Mouse (Mus musculus) spleen, adult 12 weeks (tissue): ENCODE measurements at regions not wholly inside any gene's neighbourhood (a gene's known extent, or its start where the extent isn't known, plus 50 kb on each side); places are given as distances from the start of the nearest gene placed in this dataset.

Experiments used
- DNase-seq: peaks from one replicate; pipeline ENCODE4 v3.0.0; 2022; ENCODE audit warnings: low spot score

GRCm38 (mm10) chr12:106480281-106481060 lies 470.4 kb downstream of the Vrk1 start:
- DNase-seq = no peak

GRCm38 (mm10) chr12:106501622-106502327 lies 491.7 kb downstream of the Vrk1 start:
- no peak for DNase-seq

GRCm38 (mm10) chr12:106504285-106504684 lies 494.3 kb downstream of the Vrk1 start:
- DNase-seq = no peak

- no peak for DNase-seq
Measured at GRCm38 (mm10) chr12:106514057-106514456, 504.0 kb downstream of the Vrk1 start.

- DNase-seq = no peak
Measured at GRCm38 (mm10) chr12:106515257-106515788, 505.3 kb downstream of the Vrk1 start.

GRCm38 (mm10) chr12:106519141-106519540 lies 509.1 kb downstream of the Vrk1 start:
- DNase-seq = no peak

GRCm38 (mm10) chr12:106524411-106524810 lies 514.4 kb downstream of the Vrk1 start:
- DNase-seq = no peak

GRCm38 (mm10) chr12:106527116-106527515 lies 517.1 kb downstream of the Vrk1 start:
- no peak for DNase-seq

- DNase-seq = no peak
Measured at GRCm38 (mm10) chr12:106527699-106528434, 517.8 kb downstream of the Vrk1 start.

GRCm38 (mm10) chr12:106528521-106528920 lies 518.5 kb downstream of the Vrk1 start:
- no peak for DNase-seq

GRCm38 (mm10) chr12:106529175-106529574 lies 519.1 kb downstream of the Vrk1 start:
- DNase-seq = no peak

- DNase-seq = no peak
Measured at GRCm38 (mm10) chr12:106535086-106535485, 525.1 kb downstream of the Vrk1 start.

GRCm38 (mm10) chr12:106535628-106536288 lies 525.7 kb downstream of the Vrk1 start:
- no peak for DNase-seq

GRCm38 (mm10) chr12:106536289-106536636 lies 526.2 kb downstream of the Vrk1 start:
- no peak for DNase-seq

GRCm38 (mm10) chr12:106540003-106540402 lies 530.0 kb downstream of the Vrk1 start:
- DNase-seq = no peak

- no peak for DNase-seq
Measured at GRCm38 (mm10) chr12:106559566-106559965, 549.5 kb downstream of the Vrk1 start.

GRCm38 (mm10) chr12:106565263-106565681 lies 555.2 kb downstream of the Vrk1 start:
- DNase-seq = no peak

- DNase-seq = no peak
Measured at GRCm38 (mm10) chr12:106566361-106566760, 556.3 kb downstream of the Vrk1 start.

GRCm38 (mm10) chr12:106567116-106567515 lies 557.1 kb downstream of the Vrk1 start:
- no peak for DNase-seq

- no peak for DNase-seq
Measured at GRCm38 (mm10) chr12:106568541-106569085, 558.6 kb downstream of the Vrk1 start.

GRCm38 (mm10) chr12:106572956-106573355 lies 562.9 kb downstream of the Vrk1 start:
- no peak for DNase-seq

GRCm38 (mm10) chr12:106582760-106583159 lies 572.7 kb downstream of the Vrk1 start:
- no peak for DNase-seq
